Mouse (Mus musculus): Measurements from ENCODE around the gene Pam. TPM values are rescaled to one million over a fixed set of nuclear protein-coding genes. Genes with fewer than 3 reads are reported as not detected.
A peak's percentile ranks its signal among the peaks of the same experiment; 100 is the strongest.

Gene Pam
- total RNA-seq (2021), result 10 to 100 TPM; 85.6 to 88.1 TPM
- long read RNA-seq, experiment 1, full-length matches to known transcripts, result 11 of 55 reads
- long read RNA-seq, experiment 1, partial matches to known transcripts, result 10 of 55 reads
- long read RNA-seq, experiment 1, other reads (novel, unspliced or antisense), result 34 of 55 reads
- long read RNA-seq, experiment 2, full-length matches to known transcripts, result 8 of 41 reads
- long read RNA-seq, experiment 2, partial matches to known transcripts, result 5 of 41 reads
- long read RNA-seq, experiment 2, other reads (novel, unspliced or antisense), result 28 of 41 reads

DNA sequence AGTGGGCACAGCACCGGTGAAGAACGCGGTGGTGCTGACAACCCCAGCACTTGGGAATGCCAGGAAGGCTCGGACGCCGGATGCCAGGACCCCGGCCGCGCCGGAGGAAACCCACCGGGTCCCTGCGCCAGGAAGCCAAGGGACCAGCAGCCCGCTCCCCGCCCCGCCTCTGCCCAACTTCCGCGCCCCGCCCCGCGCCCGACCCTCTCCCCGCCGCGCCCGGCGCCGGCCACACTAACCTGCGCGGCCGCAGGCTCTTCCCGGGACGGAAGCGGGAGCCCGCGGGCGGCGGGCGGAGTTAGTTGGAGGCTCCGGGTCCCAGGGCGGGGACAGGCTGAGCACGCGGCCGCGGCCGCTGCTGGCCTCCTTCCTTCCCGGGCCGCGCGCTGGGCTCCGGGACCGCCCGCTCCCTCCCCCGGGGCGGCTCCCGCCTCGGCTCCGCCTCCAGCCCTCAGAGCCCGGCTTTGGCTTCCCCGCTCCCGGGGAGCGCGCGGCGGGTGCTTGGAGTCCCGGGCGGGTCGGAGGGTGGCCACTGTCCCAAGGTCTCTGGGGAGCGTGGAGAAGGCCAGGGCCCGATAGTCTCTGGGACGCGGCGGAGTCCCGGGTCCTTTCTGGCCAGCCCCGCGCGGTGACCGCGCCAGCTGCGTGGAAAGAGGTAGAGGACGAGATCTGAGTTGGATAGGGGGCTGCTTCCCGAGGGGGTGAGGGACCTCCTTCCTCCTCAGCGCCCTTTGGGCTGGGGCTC lies at the start of gene Pam:
TSS of gene Pam (minus strand) at position 401 of the 745 bp plus-strand sequence.
- DNase-seq, result peak; percentile 86

DNA sequence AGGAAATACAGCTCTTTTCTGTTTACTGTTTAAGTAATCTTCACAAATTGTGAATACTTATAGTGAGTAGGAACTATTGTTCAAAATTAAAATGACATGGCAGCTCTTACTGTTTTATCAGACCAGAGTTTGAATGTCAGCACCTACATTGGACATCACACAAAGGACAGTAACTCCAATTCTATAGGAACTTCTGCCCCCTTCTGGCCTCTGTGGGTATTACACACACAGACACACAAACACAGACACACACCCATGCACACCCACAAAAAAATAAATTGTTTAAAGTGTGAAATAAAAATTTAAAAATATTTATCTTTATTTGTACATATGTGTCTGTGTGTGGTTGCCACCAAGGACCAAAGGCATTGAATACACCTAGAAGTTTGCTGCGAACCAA lies 49.4 kb upstream of the Pam start:
- DNase-seq, result no peak

GRCm38 (mm10) chr1:98131244-98131643 lies 35.8 kb upstream of the Pam start:
- no peak for DNase-seq

- no peak for DNase-seq
Observed at GRCm38 (mm10) chr1:98129561-98130347, 34.3 kb upstream of the Pam start.

GRCm38 (mm10) chr1:98129111-98129510 lies 33.7 kb upstream of the Pam start:
- DNase-seq, result no peak

- DNase-seq, result no peak
Observed at GRCm38 (mm10) chr1:98128338-98129096, 33.1 kb upstream of the Pam start.

GRCm38 (mm10) chr1:98126268-98126667 lies 30.8 kb upstream of the Pam start:
- no peak for DNase-seq

- no peak for DNase-seq
Observed at GRCm38 (mm10) chr1:98124727-98125126, 29.3 kb upstream of the Pam start.

- DNase-seq, result no peak
Observed at GRCm38 (mm10) chr1:98119595-98119994, 24.1 kb upstream of the Pam start.

DNA sequence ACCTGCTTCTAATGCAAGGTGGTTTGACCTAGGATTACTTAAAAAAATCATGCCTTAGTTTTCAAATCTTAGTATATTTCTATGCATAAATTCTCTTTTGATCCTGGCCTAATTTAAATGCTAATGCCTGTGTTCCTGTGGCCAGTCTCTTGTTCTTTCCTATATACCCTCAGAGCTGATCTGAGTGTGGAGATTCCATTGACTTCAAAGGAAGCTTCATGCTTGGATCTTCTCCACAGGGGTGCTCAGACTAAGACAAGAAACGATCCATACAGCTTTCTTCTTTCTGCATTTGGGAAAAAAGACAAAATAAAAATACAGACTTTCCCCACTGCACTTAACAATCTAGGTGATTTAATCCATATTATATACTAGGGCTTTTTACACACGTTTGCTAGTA lies 12.2 kb upstream of the Pam start:
- DNase-seq, result no peak

DNA sequence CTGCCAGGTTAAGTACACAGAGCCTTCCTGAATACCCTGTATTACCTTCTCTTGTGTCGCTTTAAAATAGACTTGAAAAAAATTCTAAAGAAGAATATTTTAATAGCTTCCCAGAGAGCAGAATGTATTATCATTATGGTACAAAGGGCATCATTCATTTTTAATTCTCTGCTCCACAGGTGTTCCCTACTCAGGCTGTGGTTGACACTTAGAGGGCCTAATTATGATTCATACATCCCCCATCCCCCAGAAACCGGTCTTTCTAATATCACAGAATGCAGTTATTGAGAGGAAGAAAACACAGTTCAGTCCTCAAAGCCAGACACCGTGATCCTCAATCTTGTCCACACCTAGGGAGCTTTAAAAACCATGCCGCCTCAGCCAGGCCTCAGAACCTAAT lies 4.0 kb upstream of the Pam start:
- no peak for DNase-seq

GRCm38 (mm10) chr1:98097957-98098729 lies 2.7 kb upstream of the Pam start:
- no peak for DNase-seq

DNA sequence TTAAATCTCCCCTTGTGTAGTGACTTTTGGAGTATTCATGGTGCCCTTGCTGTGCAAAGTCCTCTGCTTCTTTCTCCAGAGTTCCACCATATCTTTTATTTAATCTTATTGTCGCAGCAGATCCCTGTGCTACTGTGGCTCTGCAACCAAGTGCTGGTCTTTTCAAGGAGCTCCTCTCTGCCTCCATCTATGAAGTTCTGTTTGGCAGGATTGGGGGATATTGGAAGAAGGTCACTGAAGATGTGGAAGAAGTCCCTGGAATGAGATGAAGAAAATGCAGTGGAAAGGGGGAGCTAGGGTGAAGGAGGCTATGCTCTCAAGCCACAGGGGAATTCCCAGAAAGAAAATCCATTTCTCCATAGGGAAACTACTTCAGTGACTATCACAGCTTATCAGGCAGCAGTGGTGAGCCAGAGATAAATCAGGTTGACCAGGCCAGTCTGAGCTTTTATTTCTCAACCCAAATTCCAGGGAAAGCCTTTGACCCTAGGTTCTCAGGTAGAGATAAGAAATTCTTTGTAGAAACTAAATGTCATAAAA lies 1.0 kb upstream of the Pam start:
- no peak for DNase-seq

- DNase-seq, result no peak
Observed at GRCm38 (mm10) chr1:98095991-98096330, 515 bp upstream of the Pam start.

- DNase-seq, result no peak
Observed at GRCm38 (mm10) chr1:98094811-98095245, 618 bp downstream of the Pam start.

GRCm38 (mm10) chr1:98089336-98089975 lies 6.0 kb downstream of the Pam start:
- no peak for DNase-seq

- DNase-seq, result no peak
Observed at GRCm38 (mm10) chr1:98086456-98086855, 9.0 kb downstream of the Pam start.

DNA sequence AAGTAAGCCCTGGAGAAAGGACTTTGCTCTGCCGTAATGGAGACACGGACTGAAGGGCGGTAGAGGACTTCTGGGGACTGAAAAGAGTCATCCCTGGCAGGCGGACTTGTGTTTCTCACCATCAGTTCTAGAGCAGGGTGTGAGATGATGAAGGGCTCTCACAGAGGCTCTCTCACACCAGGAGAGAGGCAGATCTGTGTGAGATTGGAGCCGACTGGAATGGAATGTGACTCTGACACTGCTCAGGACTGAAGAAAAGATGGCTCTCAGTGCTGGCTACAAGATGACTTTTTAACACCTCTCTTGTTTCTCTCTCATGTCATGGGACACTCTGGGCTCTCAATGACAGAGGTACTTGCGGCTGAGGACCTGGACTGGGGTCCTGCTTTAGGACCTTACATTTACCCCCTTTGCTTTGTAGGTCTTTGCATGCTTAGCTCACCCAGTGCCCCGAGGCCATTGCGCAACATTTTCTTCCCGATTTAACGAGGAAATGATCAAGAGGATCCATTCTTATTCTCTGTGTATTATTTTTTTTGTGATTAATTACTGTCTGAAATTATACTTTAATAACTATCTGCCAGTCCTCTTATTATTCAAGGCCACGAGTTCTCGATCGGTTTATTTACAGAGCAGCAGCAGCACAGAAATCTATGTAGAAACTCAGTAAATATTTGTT lies 10.7 kb downstream of the Pam start:
- no peak for DNase-seq

DNA sequence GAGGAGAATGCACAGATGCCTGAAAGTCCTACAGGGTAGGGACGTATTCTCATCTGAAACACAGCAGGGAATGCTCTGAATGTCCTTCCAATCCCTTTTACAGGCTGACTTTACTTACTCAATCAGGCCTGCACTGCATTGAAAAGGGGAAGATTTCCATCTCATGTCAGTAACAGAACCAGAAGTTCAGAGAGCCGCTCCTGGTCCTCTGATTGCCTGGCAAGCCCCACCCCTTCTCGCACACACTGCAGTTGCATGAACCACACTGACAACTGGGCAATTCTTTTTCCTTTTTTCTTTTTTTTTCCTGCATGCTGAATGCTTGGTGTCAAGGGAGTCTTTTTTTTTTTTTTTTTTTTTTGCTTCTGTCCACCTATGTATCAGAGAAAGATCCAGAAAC lies 11.9 kb downstream of the Pam start:
- DNase-seq, result no peak

DNA sequence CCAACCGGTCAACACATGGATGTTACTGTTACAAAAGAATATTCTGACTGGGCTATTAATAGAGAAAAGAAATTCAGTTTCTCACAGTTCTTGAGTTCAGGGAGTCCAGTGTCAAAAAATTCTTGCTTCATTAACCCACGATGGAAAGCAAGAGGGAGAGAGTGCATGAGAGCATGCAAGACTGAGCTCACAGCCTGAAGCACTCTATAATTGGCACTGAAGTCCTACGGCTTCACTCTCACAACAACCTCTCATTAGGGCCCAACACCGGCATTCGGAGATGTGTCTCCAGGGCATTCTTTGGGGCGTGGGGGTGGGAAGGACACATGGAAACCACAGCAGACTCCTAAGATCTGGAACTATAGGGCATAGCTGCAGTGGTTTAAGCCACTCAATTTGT lies 12.5 kb downstream of the Pam start:
- no peak for DNase-seq

Data from gastrocnemius, postnatal 10 days (tissue).